Mouse (Mus musculus): ENCODE measurements around the gene Snx19.

Gene Snx19

GRCm38 (mm10) chr9:30484183-30484582, 57.3 kb downstream of the Snx19 start:
- DNase-seq: no peak

- no peak for DNase-seq
Observed at GRCm38 (mm10) chr9:30485161-30485560, 58.3 kb downstream of the Snx19 start.

GRCm38 (mm10) chr9:30488384-30488783, 61.5 kb downstream of the Snx19 start:
- no peak for DNase-seq

- no peak for DNase-seq
Observed at GRCm38 (mm10) chr9:30494446-30494845, 67.5 kb downstream of the Snx19 start.

GRCm38 (mm10) chr9:30508966-30509365, 82.1 kb downstream of the Snx19 start:
- no peak for DNase-seq

GRCm38 (mm10) chr9:30515953-30516352, 89.0 kb downstream of the Snx19 start:
- no peak for DNase-seq
